Mouse (Mus musculus) frontal cortex, postnatal 14 days (tissue): ENCODE results near the gene Mpped2.

ENCODE experiments used
- DNase-seq, 2 experiments: peaks; one replicate each; pipeline ENCODE4 v3.0.0; 2022; ENCODE audit warnings: low spot score in 2 of 2

The Mpped2 gene

GRCm38 (mm10) chr2:106692783-106693701 is at the start of gene Mpped2:
TSS of gene Mpped2 (plus strand) at chr2:106693269.
- DNase-seq: peak; percentile 44 to 46

DNA sequence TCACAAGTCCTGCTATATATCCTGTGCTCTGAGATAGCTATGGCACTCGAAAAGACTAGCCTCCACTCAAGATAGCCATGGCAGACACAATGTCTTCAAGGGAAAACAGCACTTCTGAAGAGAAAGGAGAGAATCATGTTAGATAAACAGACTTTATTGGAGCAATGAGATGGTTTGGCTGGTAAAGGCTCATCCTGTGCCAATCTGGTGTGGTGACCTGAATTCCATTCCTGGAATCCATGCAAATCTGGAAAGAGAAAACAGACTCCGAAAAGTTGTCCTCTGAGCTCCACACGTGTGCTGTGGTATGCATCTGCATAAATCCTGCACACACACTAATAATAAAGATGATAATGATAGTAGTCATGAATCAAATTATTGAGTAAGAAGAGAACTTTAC is 48.3 kb upstream of the Mpped2 start:
- DNase-seq: no peak

DNA sequence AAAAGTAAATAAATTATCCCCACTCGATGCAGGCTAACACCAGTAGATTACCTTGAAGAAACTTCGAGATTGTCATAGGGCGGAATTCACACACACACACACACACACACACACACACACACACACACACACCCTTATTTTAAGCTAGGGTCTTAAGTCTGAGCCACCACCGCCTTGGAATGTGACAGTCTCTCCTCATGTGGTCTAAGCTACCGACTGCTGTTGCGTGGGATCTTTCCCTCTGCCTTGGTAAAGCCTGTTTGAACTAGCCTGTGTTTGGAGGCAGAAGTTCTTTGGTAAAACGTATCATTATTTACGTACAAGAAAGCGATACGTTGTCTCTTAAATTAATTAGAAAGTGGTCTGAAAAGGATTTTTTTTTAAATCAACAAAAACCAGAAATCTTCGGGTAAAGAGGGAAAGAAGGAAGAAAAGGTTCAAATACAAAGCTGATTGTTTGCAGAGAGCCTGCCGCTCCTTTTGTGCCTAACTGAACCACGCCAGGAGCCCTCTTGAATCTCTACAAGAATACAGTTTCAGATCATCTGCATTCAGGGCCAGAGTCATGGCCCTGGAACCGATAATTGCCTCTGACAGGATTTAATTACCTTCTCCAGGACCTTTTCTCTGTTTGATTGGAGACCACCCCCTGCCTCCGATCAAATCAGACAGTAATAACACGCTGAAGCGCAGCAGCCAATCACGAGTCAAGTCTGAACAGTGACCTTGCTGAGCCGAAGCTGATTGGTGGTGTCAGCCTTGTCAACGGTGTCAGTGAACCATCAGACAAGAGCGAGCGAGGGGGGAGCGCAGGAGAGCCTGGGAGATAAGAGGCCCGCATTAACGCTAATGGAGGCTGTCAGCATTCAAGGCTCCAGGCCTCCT is 43.1 kb upstream of the Mpped2 start:
- DNase-seq: peak; percentile 80 to 85

GRCm38 (mm10) chr2:106652151-106652550 is 40.9 kb upstream of the Mpped2 start:
- no peak for DNase-seq

DNA sequence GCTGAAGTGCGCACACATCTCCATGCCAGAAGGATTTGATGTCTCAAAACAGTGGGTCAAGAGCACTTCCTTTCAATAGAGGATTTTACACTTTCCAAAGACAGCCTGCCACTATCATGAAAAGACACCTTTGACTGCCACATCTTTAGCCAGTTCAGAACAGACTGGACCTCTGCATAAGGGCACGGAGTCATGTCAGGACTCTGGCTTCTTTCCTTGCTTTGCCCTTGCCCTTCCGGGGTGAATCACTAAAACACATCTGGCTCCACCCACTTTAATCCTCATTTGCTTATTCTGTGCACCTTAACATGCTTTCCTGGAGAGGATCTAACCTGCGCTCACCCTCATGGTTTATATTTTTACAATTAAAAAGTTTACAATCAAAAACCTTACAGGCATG is 40.3 kb upstream of the Mpped2 start:
- DNase-seq: no peak

DNA sequence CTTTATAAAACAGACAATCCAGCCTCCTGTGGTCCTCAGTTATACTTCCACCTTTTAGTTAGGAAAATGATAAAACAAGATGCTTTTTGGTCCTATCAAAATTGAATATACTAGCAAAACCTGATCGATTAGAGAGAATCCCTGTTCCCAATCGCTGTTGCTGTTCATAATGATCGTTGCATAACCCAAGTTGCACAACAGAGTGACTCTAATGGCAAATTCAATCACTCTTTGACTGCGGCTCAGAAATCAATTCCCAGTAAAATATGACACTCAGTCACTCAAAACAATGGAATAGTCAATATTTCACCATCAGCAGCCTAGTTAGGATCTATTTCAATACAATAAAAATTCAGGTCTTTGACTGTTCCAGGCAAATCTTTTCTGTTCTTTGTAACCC is 39.8 kb upstream of the Mpped2 start:
- no peak for DNase-seq

DNA sequence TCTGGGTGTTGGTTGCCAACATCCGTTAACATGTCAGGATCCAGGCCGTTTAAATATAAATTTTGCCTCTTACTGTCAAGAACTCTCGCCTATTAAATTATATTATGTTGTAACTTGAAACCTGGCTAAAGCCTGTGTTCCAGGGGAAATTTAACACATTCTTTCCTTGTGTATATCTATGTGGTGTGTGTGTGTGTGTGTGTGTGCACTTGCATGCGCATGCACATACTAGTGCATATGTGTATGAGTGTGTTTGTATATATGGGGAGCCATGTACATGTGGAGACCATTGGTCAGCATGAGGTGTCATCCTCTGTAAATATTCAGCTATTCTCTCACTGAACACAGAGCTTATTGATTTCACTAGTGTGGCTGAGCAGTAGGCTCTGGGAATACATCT is 37.8 kb upstream of the Mpped2 start:
- no peak for DNase-seq

DNA sequence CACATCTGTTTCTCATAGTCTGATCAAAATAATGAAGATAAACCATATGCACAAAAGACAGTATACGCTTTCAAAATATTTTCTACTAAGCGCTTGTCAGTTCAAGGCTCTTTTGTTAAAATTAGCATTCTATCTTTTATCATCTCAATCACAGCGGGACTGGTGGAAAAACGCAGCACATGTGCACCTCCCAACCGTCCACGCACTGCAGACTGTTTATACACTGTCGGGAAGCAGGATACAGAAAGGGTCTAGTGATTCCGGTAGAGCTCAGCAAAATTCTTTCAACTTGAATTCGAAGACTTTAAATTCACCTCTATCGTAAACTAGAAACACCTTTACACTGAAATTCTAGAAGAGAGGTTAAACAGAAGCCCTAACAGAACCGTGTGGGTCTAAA is 27.8 kb upstream of the Mpped2 start:
- no peak for DNase-seq

DNA sequence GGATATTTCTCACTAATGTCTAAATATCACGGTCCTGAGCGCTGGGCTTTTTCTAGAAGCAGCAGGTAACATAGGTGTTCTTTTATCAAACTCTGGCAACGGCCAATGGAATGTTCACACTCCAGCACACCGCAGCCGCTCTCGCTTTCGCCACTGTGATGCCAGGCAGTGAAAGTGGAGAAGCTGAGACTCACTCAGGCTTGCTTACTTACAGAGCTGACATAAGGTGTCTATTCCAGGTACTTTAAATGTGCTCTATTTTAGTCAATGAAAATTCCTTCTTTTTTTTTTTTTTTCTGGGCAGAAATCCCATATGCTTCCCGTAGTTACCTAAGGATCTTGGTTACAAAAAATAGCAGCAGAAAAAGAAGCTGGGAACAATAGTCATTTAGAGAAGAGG is 18.8 kb upstream of the Mpped2 start:
- no peak for DNase-seq

DNA sequence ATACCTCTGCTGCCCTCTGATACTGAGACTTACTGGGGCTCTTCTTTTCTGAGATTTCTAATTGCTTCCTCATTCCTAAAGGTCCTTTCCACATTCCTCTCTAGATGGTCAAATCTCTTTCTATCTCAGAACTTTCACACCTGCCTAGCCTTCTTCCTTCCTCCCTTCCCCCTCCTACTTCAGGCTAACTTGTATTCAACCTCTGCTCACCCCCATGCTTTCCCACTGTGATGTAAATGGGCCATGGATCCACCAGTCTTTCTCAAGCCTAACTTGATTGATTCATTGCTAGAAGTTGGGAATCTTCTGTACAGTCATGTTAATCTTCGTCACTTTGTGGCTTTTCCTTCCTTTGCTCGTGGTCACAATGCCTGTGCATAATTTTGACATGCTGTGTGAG is 15.6 kb upstream of the Mpped2 start:
- DNase-seq: no peak

- no peak for DNase-seq
Observed at GRCm38 (mm10) chr2:106679720-106680455, 13.2 kb upstream of the Mpped2 start.

DNA sequence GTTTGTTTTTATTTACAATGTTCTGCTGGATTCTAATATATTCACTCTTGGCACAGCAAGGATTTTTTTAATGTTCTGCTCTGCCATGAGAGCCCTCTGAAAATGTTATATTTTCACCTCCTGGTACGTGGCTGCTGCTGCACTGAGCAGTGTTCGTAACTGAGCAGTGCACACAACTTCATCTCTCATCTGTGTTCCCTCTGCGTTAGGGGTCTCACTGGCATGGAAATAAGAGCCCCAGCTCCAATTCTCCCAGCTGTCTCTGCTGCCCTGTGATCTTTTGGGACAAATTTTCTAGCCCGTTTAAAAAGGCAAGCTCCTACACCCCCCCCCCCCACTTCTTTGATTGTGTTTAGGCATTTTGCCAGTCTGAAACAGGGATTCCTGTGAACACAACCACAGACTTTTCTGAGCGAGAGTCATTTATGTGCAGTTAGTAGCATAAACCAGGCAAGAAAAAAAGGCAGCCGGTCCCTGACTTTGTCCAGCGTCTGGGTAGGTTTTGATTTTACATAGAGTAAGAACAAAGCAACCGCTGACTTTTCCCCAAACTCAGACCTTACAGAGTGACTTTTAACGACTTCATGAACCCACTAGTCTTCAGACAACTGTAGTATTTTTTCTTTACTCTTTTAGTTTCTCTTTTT is 9.8 kb upstream of the Mpped2 start:
- DNase-seq: no peak

DNA sequence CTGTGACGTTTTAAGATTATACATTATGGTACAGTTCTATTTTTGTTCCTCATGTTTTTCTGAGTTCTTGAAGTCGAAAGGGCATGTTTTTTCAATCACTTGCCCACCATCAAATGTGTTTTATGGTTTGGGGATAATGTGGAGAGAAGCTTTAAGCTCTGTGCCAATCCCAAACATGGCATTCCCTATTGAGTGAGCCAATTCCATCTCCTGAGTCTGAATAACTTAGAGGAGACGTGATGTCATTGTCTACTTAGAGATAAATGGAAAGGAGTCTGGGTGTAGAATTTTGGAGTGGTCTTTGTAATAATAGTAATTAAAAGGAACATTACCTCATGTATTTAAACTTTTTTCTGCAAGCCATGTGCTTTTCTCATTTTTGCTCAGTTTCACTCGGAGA is 9.2 kb upstream of the Mpped2 start:
- no peak for DNase-seq

GRCm38 (mm10) chr2:106691753-106692363 is 1.2 kb upstream of the Mpped2 start:
- no peak for DNase-seq

DNA sequence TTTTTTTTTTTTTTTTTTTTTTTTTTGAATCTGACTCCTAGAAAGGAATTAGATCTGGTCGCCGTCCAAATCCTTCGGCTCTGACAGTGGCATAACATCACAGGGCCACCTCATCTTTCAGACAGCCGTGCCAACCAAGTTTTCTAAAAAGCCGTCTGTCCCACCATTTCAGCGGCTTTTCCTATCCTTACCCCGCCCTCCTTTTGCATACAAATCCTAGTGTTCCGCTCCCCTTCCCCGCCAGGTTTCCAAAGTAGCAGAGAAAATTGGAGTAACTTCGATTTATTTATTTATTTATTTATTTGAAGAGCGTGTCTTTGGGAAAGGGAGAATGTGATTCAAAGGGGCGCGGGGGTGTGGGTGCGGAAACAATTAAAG is 675 bp upstream of the Mpped2 start:
- DNase-seq: no peak

- DNase-seq: peak; percentile 23 to 37
Observed at GRCm38 (mm10) chr2:106693702-106694566, 865 bp downstream of the Mpped2 start.

GRCm38 (mm10) chr2:106694567-106694885 is 1.5 kb downstream of the Mpped2 start:
- no peak for DNase-seq

DNA sequence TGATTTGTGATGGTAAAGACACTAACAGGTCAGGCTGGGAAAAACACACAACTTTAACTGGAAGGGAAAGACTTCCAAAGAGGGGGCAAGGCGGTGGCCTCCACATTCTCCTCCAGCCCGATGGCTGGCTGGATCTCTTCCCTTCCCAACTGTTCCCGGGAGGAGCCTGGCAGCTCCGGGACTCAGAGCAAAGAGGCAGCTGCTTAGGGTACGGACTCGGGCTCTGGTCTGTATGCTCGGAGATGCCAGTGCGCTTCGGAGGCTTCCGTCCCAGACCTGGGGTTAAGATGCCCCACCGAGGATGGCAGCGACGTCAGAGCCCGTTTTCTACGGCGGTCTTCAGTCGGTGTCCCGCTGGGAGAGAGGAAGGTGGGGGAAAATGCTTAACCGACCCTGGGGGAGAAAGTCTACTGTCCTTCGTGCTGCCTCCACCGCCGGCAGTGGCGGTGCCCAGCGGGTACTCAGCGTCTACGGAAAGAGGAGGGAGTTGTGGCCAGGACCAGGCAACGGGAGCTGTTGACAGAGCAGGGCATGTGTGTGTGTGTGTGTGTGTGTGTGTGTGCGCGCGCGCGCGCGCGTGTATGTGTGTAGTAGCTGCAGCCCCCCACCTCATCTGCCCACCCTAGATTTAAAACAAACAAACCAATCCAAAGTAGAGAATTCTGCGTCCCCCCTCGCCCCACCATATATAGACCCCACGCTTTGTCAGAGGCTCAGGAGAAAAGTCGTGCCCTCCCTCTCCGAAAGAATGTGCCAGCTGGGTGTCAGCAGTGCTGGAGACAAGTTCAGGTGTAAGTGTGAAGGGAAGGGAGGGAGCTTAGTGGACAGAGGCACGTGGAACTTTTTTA is 2.0 kb downstream of the Mpped2 start:
- peak; percentile 25 to 45 for DNase-seq

DNA sequence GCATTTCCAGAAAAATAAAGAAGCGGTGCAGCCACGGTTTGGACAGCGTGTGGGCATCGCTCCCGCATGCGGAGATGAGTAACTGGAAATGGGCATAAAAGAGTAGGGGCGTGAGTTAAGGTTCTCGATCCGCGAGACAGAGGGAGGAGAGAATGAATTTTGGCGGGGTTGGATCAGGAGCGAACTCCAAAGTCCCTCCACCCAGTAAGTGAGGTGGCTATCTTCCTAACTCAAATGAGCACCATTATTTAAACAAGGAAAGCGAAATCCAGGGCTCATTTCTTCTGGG is 2.6 kb downstream of the Mpped2 start:
- DNase-seq: peak in 1 of 2 experiments; percentile 17

GRCm38 (mm10) chr2:106696372-106696771 is 3.3 kb downstream of the Mpped2 start:
- DNase-seq: no peak
